ENCODE assay signal across 14 mouse cellular contexts in the genomic region with DNA sequence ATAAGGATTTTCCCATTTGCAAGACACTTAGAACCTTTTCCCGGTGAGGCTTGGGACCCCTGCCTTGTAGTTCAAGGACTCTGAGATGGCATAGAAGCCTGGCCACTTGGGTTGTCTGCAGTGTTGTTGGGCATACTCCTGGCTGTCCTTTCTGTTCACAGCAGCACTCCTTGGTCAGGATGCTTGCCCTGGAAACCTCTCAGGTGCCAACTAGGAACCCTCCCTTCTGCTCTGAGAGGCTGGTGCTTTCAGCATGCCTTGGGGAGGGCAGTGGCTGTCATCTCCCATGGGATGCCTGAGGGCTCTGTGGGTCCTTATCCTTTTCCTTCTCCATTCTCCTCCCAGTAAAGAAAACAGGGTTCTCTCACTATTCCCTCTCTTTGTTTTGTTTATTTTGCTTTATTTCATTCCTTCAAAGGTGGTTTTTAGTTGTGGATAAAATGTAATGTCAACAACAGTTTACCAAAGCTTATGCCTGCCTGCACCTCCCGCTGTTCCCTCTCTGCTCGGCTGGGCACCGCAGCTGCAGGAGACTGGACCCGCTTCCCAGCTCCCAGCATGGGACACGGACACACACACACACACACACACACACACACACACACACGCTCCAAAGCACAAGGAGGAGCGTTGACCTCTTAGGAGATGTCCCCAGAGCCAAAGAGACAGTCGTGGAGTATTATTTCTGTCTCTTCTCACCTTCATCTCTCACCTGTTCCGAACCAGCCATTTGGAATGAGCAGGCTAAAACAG.
DNase-seq lines count a peak whose midpoint lies in the region; ATAC-seq and TF ChIP-seq lines count a peak whose summit lies in the region.
"Had no signal": no experiment of that assay in that cellular context is flagged by ENCODE, and none has a peak within 500 bp of the region (broad histone marks: within the 10 kb centered on the region; RNA-seq: fewer than 3 reads in every experiment).

No protein-coding gene starts in this region.

- TF ChIP-seq CTCF in gastrocnemius, adult 2 months (IDR thresholded peaks at IDR 0.05) = no peak

- intact Hi-C loops in gastrocnemius, adult 2 months (cut with DNase I) = no loop called here
- intact Hi-C loops in gastrocnemius, postnatal 36 days (cut with DNase I) = no loop called here

- no peak for DNase-seq in gastrocnemius, adult 2 months
- DNase-seq in gastrocnemius, postnatal 36 days = no peak
- DNase-seq in kidney, postnatal 4 days = peak; percentile 10 to 28
- DNase-seq in cerebellum, postnatal 10 days = peak; percentile 44 to 55
- DNase-seq in ovary, postnatal 14 days (ENCODE audit: low spot score) = no peak
- DNase-seq in urinary bladder, postnatal 4 days (ENCODE audit: low spot score in 2 of 2) = no peak
- DNase-seq: B cell, adult 2 months; lung, postnatal 10 days; thymus, postnatal 14 days had no signal

- no peak overlapping the region for H3K4me3 ChIP-seq in gastrocnemius, adult 2 months
- H3K4me3 ChIP-seq in kidney, embryonic 14.5 days (ENCODE audit: low read length) = no peak overlapping the region
- H3K4me3 ChIP-seq in neural tube, embryonic 15.5 days (replicated peaks) = no peak overlapping the region
- H3K4me3 ChIP-seq: erythroblast, embryonic 14.5 days; midbrain, embryonic 13.5 days had no signal

- H3K4me2 ChIP-seq in kidney, embryonic 14.5 days (replicated peaks; ENCODE audit: low read depth, low read length) = no peak overlapping the region
- no peak overlapping the region for H3K4me2 ChIP-seq in neural tube, embryonic 15.5 days
- H3K4me2 ChIP-seq: liver, embryonic 11.5 days; midbrain, embryonic 13.5 days had no signal

- no peaks in the 10 kb centered on the region for H3K9me3 ChIP-seq in kidney, embryonic 14.5 days (ENCODE audit: control insufficient read depth, low read length)
- no peaks in the 10 kb centered on the region for H3K9me3 ChIP-seq in neural tube, embryonic 15.5 days (replicated peaks)
- H3K9me3 ChIP-seq: midbrain, embryonic 13.5 days had no signal

- H3K27ac ChIP-seq in gastrocnemius, adult 2 months = peak overlapping the region; percentile 81
- no peak overlapping the region for H3K27ac ChIP-seq in kidney, embryonic 14.5 days (ENCODE audit: low read depth, low read length)
- H3K27ac ChIP-seq in neural tube, embryonic 15.5 days (replicated peaks) = peak overlapping the region; percentile 58; the same call in 1 of the 2 replicates

- no peaks in the 10 kb centered on the region for H3K27me3 ChIP-seq in kidney, embryonic 14.5 days (ENCODE audit: control insufficient read depth, insufficient read depth, low read length)
- no peaks in the 10 kb centered on the region for H3K27me3 ChIP-seq in neural tube, embryonic 15.5 days (replicated peaks)
- H3K27me3 ChIP-seq: midbrain, embryonic 13.5 days had no signal

- WGBS in kidney, embryonic 14.5 days = 67% methylated on average over 10 of the region's 10 CpGs
- 65% methylated on average over 10 of the region's 10 CpGs for WGBS in neural tube, embryonic 15.5 days

- peaks cover 17% of the 10 kb centered on the region for H3K4me1 ChIP-seq in kidney, embryonic 14.5 days (ENCODE audit: control insufficient read depth, insufficient read depth, low read length)
- H3K4me1 ChIP-seq in neural tube, embryonic 15.5 days = peaks cover 30% of the 10 kb centered on the region

- no peak for ATAC-seq in kidney, embryonic 14.5 days (ENCODE audit: low FRiP score, low TSS enrichment)
- no peak for ATAC-seq in neural tube, embryonic 15.5 days (ENCODE audit: low FRiP score)

- H3K9ac ChIP-seq in kidney, embryonic 14.5 days (ENCODE audit: low read depth, low read length) = no peak overlapping the region
- no peak overlapping the region for H3K9ac ChIP-seq in neural tube, embryonic 15.5 days (replicated peaks)
- H3K9ac ChIP-seq: midbrain, embryonic 13.5 days had no signal

- no peaks in the 10 kb centered on the region for H3K36me3 ChIP-seq in kidney, embryonic 14.5 days (ENCODE audit: control insufficient read depth, insufficient read depth, low read length)
- no peaks in the 10 kb centered on the region for H3K36me3 ChIP-seq in neural tube, embryonic 15.5 days
- H3K36me3 ChIP-seq: midbrain, embryonic 13.5 days had no signal

Comparison
In these comparisons a context has a peak if more than half of its experiments do, and no peak if none do; other contexts are left out.
1. DNase-seq: peak in kidney, postnatal 4 days (2 of 2) and cerebellum, postnatal 10 days (2 of 2); none in gastrocnemius, adult 2 months (single experiment), gastrocnemius, postnatal 36 days (0 of 2), ovary, postnatal 14 days (single experiment) and urinary bladder, postnatal 4 days (0 of 2).